Mouse (Mus musculus) CH12.LX (cell line): ENCODE data around the gene Map3k13. TPM values are rescaled to one million over a fixed set of nuclear protein-coding genes. Genes with fewer than 3 reads are reported as not detected.

ENCODE experiments used
- DNase-seq: peaks from one replicate; pipeline ENCODE4 v3.0.0-alpha.2; 2013; ENCODE audit errors: extremely low read depth
- H3K27ac ChIP-seq: 2 replicates; pipeline ENCODE4 v1.5.1; 2012; ENCODE audit warnings: low read depth, mild to moderate bottlenecking, control low read depth, moderate library complexity; ENCODE audit not compliant: insufficient read depth
- H3K27me3 ChIP-seq: replicated peaks from 2 replicates; pipeline ENCODE3; 2012; ENCODE audit warnings: inconsistent platforms
- H3K36me3 ChIP-seq, 2 experiments: replicated peaks in 1 of 2; 2 replicates each; pipeline versions ENCODE3 to v1.6.1; 2012; ENCODE audit warnings: inconsistent platforms in 1 of 2, low read length in 1 of 2, mild to moderate bottlenecking in 1 of 2, mixed read lengths in 1 of 2, moderate library complexity in 1 of 2; ENCODE audit not compliant: control insufficient read depth in 1 of 2, insufficient read depth in 1 of 2
- H3K4me1 ChIP-seq, 2 experiments: 2 replicates each; pipeline ENCODE4 v1.6.1; 2012; ENCODE audit warnings: inconsistent platforms in 1 of 2, moderate library complexity in 1 of 2; ENCODE audit not compliant: insufficient read depth in 2 of 2, control insufficient read depth in 1 of 2
- H3K4me2 ChIP-seq: 2 replicates; pipeline ENCODE4 v1.6.1; 2012; ENCODE audit warnings: low read depth, mild to moderate bottlenecking, control low read depth; ENCODE audit not compliant: poor library complexity, insufficient read depth, severe bottlenecking
- H3K4me3 ChIP-seq, 3 experiments: fragments of 150-350 bp in 1 of 3; sonication (generic) in 1 of 3; replicated peaks in 1 of 3; 2 replicates each; pipeline versions ENCODE3 to v1.5.1; 2011 to 2012; ENCODE audit warnings: low read depth in 2 of 3, low read length in 2 of 3, mild to moderate bottlenecking in 2 of 3, moderate library complexity in 2 of 3, control low read depth in 1 of 3, improper control_type of control experiment in 1 of 3, inconsistent platforms in 1 of 3, mixed read lengths in 1 of 3; ENCODE audit not compliant: poor library complexity in 1 of 3
- H3K79me2 ChIP-seq: replicated peaks from 2 replicates; pipeline ENCODE4 v1.6.1; 2012; ENCODE audit warnings: mild to moderate bottlenecking, moderate library complexity; ENCODE audit not compliant: control insufficient read depth, poor library complexity, insufficient read depth, severe bottlenecking; ENCODE audit errors: extremely low read depth
- H3K9ac ChIP-seq: 2 replicates; pipeline ENCODE4 v1.6.1; 2012; ENCODE audit warnings: low read depth, mild to moderate bottlenecking, control low read depth, moderate library complexity; ENCODE audit not compliant: insufficient read depth
- H3K9me3 ChIP-seq: replicated peaks from 2 replicates; pipeline ENCODE3; 2012; ENCODE audit warnings: low read length, inconsistent platforms, mixed read lengths
- BHLHE40 ChIP-seq: IDR thresholded peaks from 2 replicates; pipeline ENCODE4 v1.6.1; 2011; ENCODE audit warnings: mild to moderate bottlenecking, low read depth, low read length, improper control_type of control experiment
- CHD2 ChIP-seq: IDR thresholded peaks from 2 replicates; pipeline ENCODE4 v1.6.1; 2011; ENCODE audit warnings: low read length, improper control_type of control experiment
- CTCF ChIP-seq, 2 experiments: IDR thresholded peaks in 1 of 2; conservative IDR thresholded peaks in 1 of 2; 2 replicates each; pipeline ENCODE4 v1.5.1; 2011 to 2012; ENCODE audit warnings: low read depth in 2 of 2, low read length in 2 of 2, improper control_type of control experiment in 1 of 2, inconsistent platforms in 1 of 2, mild to moderate bottlenecking in 1 of 2, moderate library complexity in 1 of 2
- E2F4 ChIP-seq: IDR thresholded peaks from 2 replicates; pipeline ENCODE4 v1.6.1; 2011; ENCODE audit warnings: low read depth, low read length, improper control_type of control experiment; ENCODE audit not compliant: insufficient replicate concordance
- ELF1 ChIP-seq: IDR thresholded peaks from 2 replicates; pipeline ENCODE4 v1.6.1; 2014; ENCODE audit warnings: low read depth, mild to moderate bottlenecking, inconsistent platforms, low read length, improper control_type of control experiment
- EP300 ChIP-seq: IDR thresholded peaks from 2 replicates; pipeline ENCODE4 v1.6.1; 2011; ENCODE audit warnings: low read length, improper control_type of control experiment
- ETS1 ChIP-seq: conservative IDR thresholded peaks from 2 replicates; pipeline ENCODE4 v1.6.1; 2012; ENCODE audit warnings: low read depth, mild to moderate bottlenecking, inconsistent platforms, low read length, improper control_type of control experiment, moderate library complexity
- GABPA ChIP-seq: IDR thresholded peaks from 2 replicates; pipeline ENCODE4 v1.6.1; 2012; ENCODE audit warnings: low read depth, low read length, improper control_type of control experiment, inconsistent platforms; ENCODE audit not compliant: insufficient replicate concordance
- HCFC1 ChIP-seq: IDR thresholded peaks from 2 replicates; pipeline ENCODE4 v1.6.1; 2012; ENCODE audit warnings: low read depth, mild to moderate bottlenecking, inconsistent platforms, low read length, improper control_type of control experiment
- IRF4 ChIP-seq: IDR thresholded peaks from 2 replicates; pipeline ENCODE4 v1.6.1; 2014; ENCODE audit warnings: low read depth, mild to moderate bottlenecking, inconsistent platforms, low read length, improper control_type of control experiment
- JUN ChIP-seq: IDR thresholded peaks from 2 replicates; pipeline ENCODE4 v1.6.1; 2011; ENCODE audit warnings: low read depth, mild to moderate bottlenecking, low read length, improper control_type of control experiment, moderate library complexity; ENCODE audit not compliant: insufficient read depth
- JUND ChIP-seq: conservative IDR thresholded peaks from 2 replicates; pipeline ENCODE4 v1.6.1; 2011; ENCODE audit warnings: low read depth, low read length, improper control_type of control experiment
- MAFK ChIP-seq: IDR thresholded peaks from 2 replicates; pipeline ENCODE4 v1.6.1; 2011; ENCODE audit warnings: low read length, improper control_type of control experiment; ENCODE audit not compliant: insufficient replicate concordance
- MAX ChIP-seq: IDR thresholded peaks from 2 replicates; pipeline ENCODE4 v1.6.1; 2011; ENCODE audit warnings: low read length, improper control_type of control experiment
- MAZ ChIP-seq: IDR thresholded peaks from 2 replicates; pipeline ENCODE4 v1.6.1; 2012; ENCODE audit warnings: low read depth, mild to moderate bottlenecking, inconsistent platforms, low read length, improper control_type of control experiment, moderate library complexity
- MEF2A ChIP-seq: IDR thresholded peaks from 2 replicates; pipeline ENCODE4 v1.6.1; 2014; ENCODE audit warnings: low read depth, mild to moderate bottlenecking, inconsistent platforms, low read length, improper control_type of control experiment, borderline replicate concordance
- MXI1 ChIP-seq: IDR thresholded peaks from 2 replicates; pipeline ENCODE4 v1.6.1; 2011; ENCODE audit warnings: mild to moderate bottlenecking, low read depth, low read length, improper control_type of control experiment
- NELFE ChIP-seq: IDR thresholded peaks from 2 replicates; pipeline ENCODE4 v1.6.1; 2011; ENCODE audit warnings: low read depth, low read length, improper control_type of control experiment
- NRF1 ChIP-seq: IDR thresholded peaks from 2 replicates; pipeline ENCODE4 v1.6.1; 2014; ENCODE audit warnings: low read depth, mild to moderate bottlenecking, inconsistent platforms, low read length, improper control_type of control experiment, moderate library complexity
- POLR2A ChIP-seq: IDR thresholded peaks from 2 replicates; pipeline ENCODE4 v1.6.1; 2011; ENCODE audit warnings: low read depth, mild to moderate bottlenecking, improper control_type of control experiment, low read length
- RAD21 ChIP-seq: IDR thresholded peaks from 2 replicates; pipeline ENCODE4 v1.6.1; 2011; ENCODE audit warnings: low read depth, mild to moderate bottlenecking, low read length, improper control_type of control experiment, moderate library complexity
- RCOR1 ChIP-seq: conservative IDR thresholded peaks from 2 replicates; pipeline ENCODE4 v1.6.1; 2012; ENCODE audit warnings: low read depth, mild to moderate bottlenecking, inconsistent platforms, low read length, improper control_type of control experiment
- SIN3A ChIP-seq: IDR thresholded peaks from 2 replicates; pipeline ENCODE4 v1.6.1; 2012; ENCODE audit warnings: low read length, improper control_type of control experiment, inconsistent platforms
- TBP ChIP-seq: conservative IDR thresholded peaks from 2 replicates; pipeline ENCODE4 v1.6.1; 2011; ENCODE audit warnings: low read depth, low read length, improper control_type of control experiment
- TCF12 ChIP-seq: IDR thresholded peaks from 2 replicates; pipeline ENCODE4 v1.6.1; 2014; ENCODE audit warnings: low read depth, mild to moderate bottlenecking, inconsistent platforms, low read length, improper control_type of control experiment
- USF1 ChIP-seq: IDR thresholded peaks from 2 replicates; pipeline ENCODE4 v1.6.1; 2014; ENCODE audit warnings: low read depth, mild to moderate bottlenecking, inconsistent platforms, low read length, improper control_type of control experiment
- USF2 ChIP-seq: conservative IDR thresholded peaks from 2 replicates; pipeline ENCODE4 v1.6.1; 2011; ENCODE audit warnings: low read depth, low read length, improper control_type of control experiment
- ZKSCAN1 ChIP-seq: IDR thresholded peaks from 2 replicates; pipeline ENCODE4 v1.6.1; 2012; ENCODE audit warnings: low read depth, inconsistent platforms, low read length, improper control_type of control experiment, borderline replicate concordance
- ZMIZ1 ChIP-seq: IDR thresholded peaks from 2 replicates; pipeline ENCODE4 v1.6.1; 2012; ENCODE audit warnings: low read depth, mild to moderate bottlenecking, inconsistent platforms, low read length, improper control_type of control experiment
- ZNF384 ChIP-seq: IDR thresholded peaks from 2 replicates; pipeline ENCODE4 v1.6.1; 2012; ENCODE audit warnings: low read depth, low read length, improper control_type of control experiment, inconsistent platforms
- dilution Hi-C: fragments of 300-500 bp; cut with MboI; formaldehyde crosslinking; loops from 2 replicates; pipeline ENCODE4 v1.14.3; 2020; ENCODE audit warnings: low sequenced_read_pairs; ENCODE audit not compliant: extremely low pct_unique_long_range_greater_than_20kb, extremely low pct_ligation_motif_present
- in situ Hi-C: fragments of 300-500 bp; cut with MboI; formaldehyde crosslinking; loops from 3 replicates; pipeline ENCODE4 v1.14.3; 2019; ENCODE audit warnings: low sequenced_read_pairs, low pct_ligation_motif_present, low pct_unique_long_range_greater_than_20kb, mixed read lengths
- polyA plus RNA-seq: library from polyadenylated mRNA; unstranded; fragments of >175 nt; gene quantifications from 2 replicates; pipeline ENCODE4 v1.2.1, GENCODE M21; 2012; ENCODE audit warnings: low read depth; ENCODE audit not compliant: insufficient read length
- total RNA-seq, 2 experiments: library from RNA; depleted of rRNA; stranded (reverse); fragments of 300-350 nt in 1 of 2; fragments of >200 nt in 1 of 2; gene quantifications; 2 replicates each; pipeline ENCODE4 v1.2.3; 2012 to 2014

Gene Map3k13
- total and polyA plus RNA-seq, 3 experiments, result 0.32 to 1.3 (median 0.89) TPM

DNA sequence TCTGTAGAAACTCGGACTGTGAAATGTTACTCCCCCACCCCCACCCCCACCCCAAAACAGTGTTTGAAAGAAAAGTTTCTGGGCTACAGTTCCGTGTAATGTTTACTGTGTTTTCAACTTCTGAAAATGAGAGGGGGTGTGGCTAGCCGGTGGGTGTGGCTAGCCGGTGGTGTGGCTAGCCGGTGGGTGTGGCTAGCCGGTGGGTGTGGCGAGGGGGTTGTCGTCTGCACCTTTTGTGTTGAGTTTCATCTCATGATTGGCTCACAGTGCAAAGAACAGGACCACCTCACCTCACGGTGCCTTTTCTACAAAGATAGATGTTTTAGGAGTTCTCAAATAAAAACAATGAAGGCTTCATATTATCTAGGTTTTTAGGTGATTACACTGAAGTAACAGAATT lies 24.0 kb downstream of the Map3k13 start:
- Histone ChIP-seq H3K4me1 (peaks cover 11 to 43% of the 10 kb centered on the region in 2 experiments), H3K9me3 (no peaks in the 10 kb centered on the region), H3K36me3 (peaks cover 0 to 2% of the 10 kb centered on the region in 2 experiments), H3K27me3 (no peaks in the 10 kb centered on the region), H3K4me3 (no peak overlapping the region), H3K9ac (no peak overlapping the region), H3K79me2 (no peaks in the 10 kb centered on the region), H3K4me2 (peak overlapping the region; percentile 12; the same call in 1 of the 2 replicates), H3K27ac (no peak overlapping the region)
- peak; percentile 77 for DNase-seq
- in situ Hi-C loops (no loop called here), dilution Hi-C loops (no loop called here)
- TF ChIP-seq E2F4, result no peak
- no peak for TF ChIP-seq RAD21
- no peak for TF ChIP-seq MEF2A
- no peak for TF ChIP-seq ZKSCAN1
- no peak for TF ChIP-seq POLR2A
- TF ChIP-seq MXI1, result no peak
- no peak for TF ChIP-seq NRF1
- TF ChIP-seq MAFK, result no peak
- no peak for TF ChIP-seq ZMIZ1
- no peak for TF ChIP-seq BHLHE40
- no peak for TF ChIP-seq JUND
- no peak for TF ChIP-seq CHD2
- TF ChIP-seq HCFC1, result no peak
- TF ChIP-seq ETS1, result no peak
- no peak for TF ChIP-seq USF1
- TF ChIP-seq CTCF (conservative IDR thresholded peaks at IDR 0.05 in 1 of 2, IDR thresholded peaks at IDR 0.05 in 1 of 2; ENCODE audit: low read depth in 2 of 2, low read length in 2 of 2), result no peak
- no peak for TF ChIP-seq MAZ
- TF ChIP-seq ZNF384, result no peak

DNA sequence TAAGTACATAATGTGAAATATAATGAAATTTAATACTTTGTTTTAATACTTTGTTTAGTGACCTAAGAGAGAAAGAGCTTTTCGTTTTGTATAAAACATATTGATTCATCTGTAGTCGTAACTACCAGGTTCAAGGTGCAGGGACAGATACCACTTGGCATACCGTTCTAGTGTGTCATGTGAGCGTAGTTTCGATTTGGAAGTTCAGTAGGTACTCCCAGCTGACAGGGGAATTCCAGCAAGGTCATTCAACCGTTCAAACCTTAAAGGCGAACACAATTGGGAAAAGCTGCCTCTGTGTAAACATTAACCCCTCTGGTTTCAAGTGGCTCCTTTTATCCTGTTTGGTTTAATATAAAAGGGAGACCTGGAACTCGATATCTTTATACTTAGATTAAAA lies 24.5 kb downstream of the Map3k13 start:
- H3K27me3 ChIP-seq, result no peaks in the 10 kb centered on the region
- peak; percentile 88 for TF ChIP-seq BHLHE40
- no peak for TF ChIP-seq JUN
- TF ChIP-seq GABPA, result no peak
- no peak for TF ChIP-seq NELFE
- TF ChIP-seq TBP, result 0 out of 2 replicates have a peak, but pooled peaks have one; percentile 0
- TF ChIP-seq EP300, result peak; percentile 77
- TF ChIP-seq HCFC1, result no peak
- peak; percentile 42; the same call in 1 of the 2 replicates for TF ChIP-seq SIN3A
- TF ChIP-seq MXI1, result no peak
- TF ChIP-seq CTCF (conservative IDR thresholded peaks at IDR 0.05 in 1 of 2, IDR thresholded peaks at IDR 0.05 in 1 of 2; ENCODE audit: low read depth in 2 of 2, low read length in 2 of 2), result no peak
- TF ChIP-seq MAX, result peak; percentile 52; the same call in 1 of the 2 replicates
- peak; percentile 57 for TF ChIP-seq USF1
- TF ChIP-seq JUND, result no peak
- TF ChIP-seq ELF1, result 0 out of 2 replicates have a peak, but pooled peaks have one; percentile 12
- TF ChIP-seq ETS1, result peak; percentile 57
- no peak for TF ChIP-seq USF2
- TF ChIP-seq MAFK, result 0 out of 2 replicates have a peak, but pooled peaks have one; percentile 14
- no peak for TF ChIP-seq ZMIZ1
- TF ChIP-seq RCOR1, result 0 out of 2 replicates have a peak, but pooled peaks have one; percentile 22
- TF ChIP-seq IRF4, result peak; percentile 91
- TF ChIP-seq CHD2, result no peak
- no peak for TF ChIP-seq E2F4
- peak; percentile 37; the same call in 1 of the 2 replicates for TF ChIP-seq TCF12
- peaks cover 0 to 2% of the 10 kb centered on the region in 2 experiments for H3K36me3 ChIP-seq
- H3K4me2 ChIP-seq, result peak overlapping the region; percentile 95
- H3K4me3 ChIP-seq, result no peak overlapping the region
- dilution Hi-C loops (no loop called here), in situ Hi-C loops (no loop called here)
- H3K79me2 ChIP-seq, result no peaks in the 10 kb centered on the region
- H3K4me1 ChIP-seq, result peaks cover 11 to 41% of the 10 kb centered on the region in 2 experiments
- H3K27ac ChIP-seq, result no peak overlapping the region
- peak; percentile 27 for DNase-seq
- no peak overlapping the region for H3K9ac ChIP-seq
- no peaks in the 10 kb centered on the region for H3K9me3 ChIP-seq
